Mouse (Mus musculus) CH12.LX (cell line): ENCODE data around the gene Gm21870.
"Not testable (repeated sequence)": the region's sequence is repeated elsewhere in the genome, so short reads cannot be mapped to it uniquely, and the experiment has no call there.

Experiments
- POLR2A ChIP-seq: IDR thresholded peaks from 2 replicates; pipeline ENCODE4 v1.6.1; 2011; ENCODE audit warnings: low read depth, mild to moderate bottlenecking, improper control_type of control experiment, low read length
- POLR2AphosphoS2 ChIP-seq: IDR thresholded peaks from 2 replicates; pipeline ENCODE4 v1.6.1; 2011; ENCODE audit warnings: low read depth, low read length, improper control_type of control experiment

GRCm38 (mm10) chrX:33956440-33956839 is 30.2 kb downstream of the Gm21870 start, which contains the start of gene Btbd35f6:
- TF ChIP-seq POLR2AphosphoS2, POLR2A: not testable (repeated sequence)
